20 mouse cellular contexts compared by ENCODE assay signal in genomic region chr12:71477691-71478090, GRCm38 (mm10).
"Had no signal": no experiment of that assay in that cellular context is flagged by ENCODE, and none has a peak within 500 bp of the region (broad histone marks: within the 10 kb centered on the region; RNA-seq: fewer than 3 reads in every experiment).

No protein-coding gene starts in this region.

- H3K36me3 ChIP-seq: kidney, embryonic 15.5 days; limb, embryonic 12.5 days; limb, embryonic 15.5 days; neural tube, embryonic 12.5 days; neural tube, embryonic 15.5 days had no signal

- DNase-seq: kidney, adult 2 months; kidney, postnatal 10 days; kidney, postnatal 4 days; left cerebral cortex, postnatal 4 days; liver, postnatal 0 days; lung, embryonic 14.5 days; right cerebral cortex, adult 18-20 months; right cerebral cortex, postnatal 14 days; right cerebral cortex, postnatal 4 days; thymus, adult 18-20 months; thymus, postnatal 36 days had no signal

- H3K4me3 ChIP-seq: kidney, embryonic 15.5 days; limb, embryonic 12.5 days; limb, embryonic 15.5 days; neural tube, embryonic 12.5 days; neural tube, embryonic 15.5 days had no signal

- H3K4me2 ChIP-seq: kidney, embryonic 15.5 days; limb, embryonic 12.5 days; limb, embryonic 15.5 days; liver, embryonic 11.5 days; lung, embryonic 14.5 days; neural tube, embryonic 12.5 days; neural tube, embryonic 15.5 days had no signal

- H3K27me3 ChIP-seq: kidney, embryonic 15.5 days; limb, embryonic 15.5 days; neural tube, embryonic 12.5 days; neural tube, embryonic 15.5 days had no signal

- H3K9ac ChIP-seq: kidney, embryonic 15.5 days; limb, embryonic 12.5 days; limb, embryonic 15.5 days; liver, embryonic 14.5 days; liver, postnatal 0 days; lung, embryonic 14.5 days; neural tube, embryonic 12.5 days; neural tube, embryonic 15.5 days had no signal

- H3K9me3 ChIP-seq: kidney, embryonic 15.5 days; limb, embryonic 12.5 days; limb, embryonic 15.5 days; neural tube, embryonic 12.5 days; neural tube, embryonic 15.5 days had no signal

- H3K27ac ChIP-seq: kidney, embryonic 15.5 days; limb, embryonic 12.5 days; limb, embryonic 15.5 days; liver, embryonic 14.5 days; macrophage; neural tube, embryonic 12.5 days; neural tube, embryonic 15.5 days had no signal

- ATAC-seq: liver, postnatal 0 days; lung, postnatal 0 days had no signal
